Mouse (Mus musculus) frontal cortex, postnatal 36 days (tissue): ENCODE data around the gene Vnn3.

ENCODE experiments used
- DNase-seq, 2 experiments: peaks; one replicate each; pipeline ENCODE4 v3.0.0; 2022; ENCODE audit warnings: low spot score in 2 of 2

Vnn3 gene

GRCm38 (mm10) chr10:23892987-23893386 lies 41.7 kb downstream of the Vnn3 start:
- DNase-seq = no peak

- DNase-seq = no peak
Observed at GRCm38 (mm10) chr10:23894601-23895349, 43.5 kb downstream of the Vnn3 start, which contains the start of gene Vnn1. Gene Vnn1, plus strand, starts transcription at chr10:23894688.

DNA sequence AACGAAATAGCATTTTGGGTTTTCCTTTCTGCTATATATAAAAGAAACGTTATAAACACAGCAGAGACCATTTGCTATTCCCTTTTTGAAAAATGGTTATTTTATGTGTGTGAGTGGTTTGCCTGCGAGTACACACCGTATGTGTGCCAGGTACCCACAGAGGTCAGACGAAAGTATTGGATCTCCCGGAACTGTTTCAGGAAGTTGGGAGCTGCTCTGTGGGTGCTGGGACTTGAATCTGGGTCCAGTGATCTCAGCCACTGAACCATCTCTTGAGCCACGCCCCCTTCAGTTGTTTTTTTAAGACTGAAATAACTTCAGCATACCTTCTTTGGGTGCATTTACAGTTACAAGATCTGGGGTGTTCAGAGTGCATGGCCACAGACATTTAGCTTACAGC lies 44.1 kb downstream of the Vnn3 start:
- DNase-seq = no peak

DNA sequence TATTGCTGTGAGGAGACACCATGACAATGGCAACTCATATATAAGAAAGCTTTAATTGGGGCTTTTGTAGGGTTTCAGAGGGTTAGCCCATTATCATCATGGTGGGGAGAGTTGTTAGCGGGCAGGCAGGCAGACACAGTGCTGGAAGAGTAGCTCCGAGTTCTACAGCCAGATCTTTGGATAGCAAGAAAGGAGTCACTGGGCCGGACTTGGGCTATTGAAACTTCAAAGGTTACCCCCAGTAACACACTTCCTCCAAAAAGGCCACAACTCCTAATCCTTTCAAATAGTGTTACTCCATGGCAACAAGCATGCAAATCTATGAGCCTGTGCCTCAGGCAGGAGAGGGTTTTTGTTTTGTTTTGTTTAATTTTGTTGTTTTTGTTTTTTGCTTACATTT lies 49.9 kb downstream of the Vnn3 start:
- DNase-seq = no peak

- no peak for DNase-seq
Observed at GRCm38 (mm10) chr10:23905661-23906060, 54.4 kb downstream of the Vnn3 start.
